Mouse (Mus musculus): ENCODE data around the gene Rangrf. TPM values are rescaled to one million over a fixed set of nuclear protein-coding genes. Genes with fewer than 3 reads are reported as not detected.
"Not testable (repeated sequence)": the region's sequence is repeated elsewhere in the genome, so short reads cannot be mapped to it uniquely, and the experiment has no call there.

The Rangrf gene
- polyA plus RNA-seq, 1 experiment from 2014 or later, result 55.9 TPM

GRCm38 (mm10) chr11:69003592-69003991, 28.6 kb upstream of the Rangrf start:
- no peaks in the 10 kb centered on the region for H3K9me3 ChIP-seq
- H3K27ac ChIP-seq, result no peak overlapping the region
- WGBS, result 53% methylated on average over 4 of the region's 4 CpGs
- peaks cover 26% of the 10 kb centered on the region for H3K36me3 ChIP-seq
- H3K9ac ChIP-seq, result no peak overlapping the region
- no peak overlapping the region for H3K4me2 ChIP-seq
- H3K27me3 ChIP-seq (replicated peaks), result no peaks in the 10 kb centered on the region
- no peak overlapping the region for H3K4me3 ChIP-seq (replicated peaks)
- peaks cover 4% of the 10 kb centered on the region; the same call in 1 of the 2 replicates for H3K4me1 ChIP-seq
- no peak for ATAC-seq (ENCODE audit: insufficient read depth, low FRiP score, low read depth)

GRCm38 (mm10) chr11:69002782-69003181, 27.8 kb upstream of the Rangrf start:
- H3K4me2 ChIP-seq; H3K27me3 ChIP-seq (replicated peaks); H3K4me3 ChIP-seq (replicated peaks); H3K9me3 ChIP-seq; H3K27ac ChIP-seq; ATAC-seq (ENCODE audit: insufficient read depth, low FRiP score, low read depth); H3K4me1 ChIP-seq; H3K9ac ChIP-seq: not testable (repeated sequence)
- WGBS, result 91% methylated on average over 4 of the region's 4 CpGs
- H3K36me3 ChIP-seq, result peaks cover 30% of the 10 kb centered on the region

DNA sequence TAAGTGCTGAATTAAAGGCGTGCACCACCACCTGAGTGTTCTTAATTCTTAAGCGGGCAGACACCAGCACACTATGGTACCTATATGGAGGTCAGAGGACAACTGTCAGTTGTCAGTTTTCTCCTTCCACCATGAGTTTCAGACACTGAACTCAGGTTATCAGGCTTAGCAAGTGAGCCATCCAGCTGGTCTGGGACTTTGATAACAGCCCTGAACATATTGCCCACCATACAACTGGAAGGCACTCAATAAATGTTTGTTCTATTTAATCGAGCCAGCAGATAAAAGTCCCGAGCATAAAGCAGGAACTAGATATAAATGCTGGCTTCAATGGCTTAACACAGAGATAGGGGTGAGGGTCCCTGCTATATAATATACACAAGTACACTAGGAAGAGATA, 22.1 kb upstream of the Rangrf start:
- Histone ChIP-seq H3K27ac (no peak overlapping the region), H3K36me3 (peaks cover 70% of the 10 kb centered on the region), H3K27me3 (replicated peaks) (no peaks in the 10 kb centered on the region), H3K4me3 (replicated peaks) (no peak overlapping the region), H3K9ac (no peak overlapping the region), H3K9me3 (no peaks in the 10 kb centered on the region), H3K4me1 (no peaks in the 10 kb centered on the region), H3K4me2 (no peak overlapping the region)
- ATAC-seq (ENCODE audit: insufficient read depth, low FRiP score, low read depth), result no peak
- 90% methylated on average over 4 of the region's 4 CpGs for WGBS

GRCm38 (mm10) chr11:68994377-68994776, 19.4 kb upstream of the Rangrf start:
- Histone ChIP-seq H3K36me3 (peaks cover 72% of the 10 kb centered on the region), H3K27ac (no peak overlapping the region), H3K9ac (no peak overlapping the region), H3K4me3 (replicated peaks) (no peak overlapping the region), H3K4me1 (no peaks in the 10 kb centered on the region), H3K4me2 (no peak overlapping the region), H3K9me3 (no peaks in the 10 kb centered on the region), H3K27me3 (replicated peaks) (no peaks in the 10 kb centered on the region)
- no peak for ATAC-seq (ENCODE audit: insufficient read depth, low FRiP score, low read depth)
- 91% methylated on average over 3 of the region's 3 CpGs for WGBS

- no peak for ATAC-seq (ENCODE audit: insufficient read depth, low FRiP score, low read depth)
- Histone ChIP-seq H3K9ac (no peak overlapping the region), H3K36me3 (peaks cover 70% of the 10 kb centered on the region), H3K27me3 (replicated peaks) (no peaks in the 10 kb centered on the region), H3K4me3 (replicated peaks) (no peak overlapping the region), H3K4me1 (no peaks in the 10 kb centered on the region), H3K9me3 (no peaks in the 10 kb centered on the region), H3K4me2 (no peak overlapping the region), H3K27ac (no peak overlapping the region)
- WGBS, result 88% methylated on average over 7 of the region's 7 CpGs
Measured at GRCm38 (mm10) chr11:68993122-68993521, 18.1 kb upstream of the Rangrf start.

DNA sequence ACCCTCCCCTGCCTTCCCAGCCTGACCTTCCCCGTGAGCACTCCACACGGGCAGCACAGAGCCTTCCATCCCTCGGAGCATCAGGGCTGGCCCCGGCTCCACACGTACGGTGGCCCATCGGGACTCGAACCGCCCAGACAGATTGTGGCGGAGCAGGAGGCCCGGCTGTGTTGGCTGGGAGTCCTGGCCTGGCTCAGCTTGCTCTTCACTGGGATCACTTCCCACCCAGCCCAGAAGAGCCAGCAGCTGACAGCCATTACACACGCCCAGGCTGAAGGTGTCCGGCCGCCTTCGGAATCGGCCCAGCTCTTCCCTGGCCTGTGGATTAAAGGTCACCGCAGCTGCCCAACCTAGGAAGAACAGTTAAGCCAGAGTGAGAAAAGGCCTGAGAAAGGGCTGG, 13.4 kb upstream of the Rangrf start:
- H3K36me3 ChIP-seq, result peaks cover 51% of the 10 kb centered on the region
- no peaks in the 10 kb centered on the region for H3K9me3 ChIP-seq
- 89% methylated on average over 17 of the region's 17 CpGs for WGBS
- no peak overlapping the region for H3K4me2 ChIP-seq
- no peak overlapping the region for H3K9ac ChIP-seq
- H3K4me3 ChIP-seq (replicated peaks), result no peak overlapping the region
- H3K27ac ChIP-seq, result no peak overlapping the region
- no peak for ATAC-seq (ENCODE audit: insufficient read depth, low FRiP score, low read depth)
- no peaks in the 10 kb centered on the region for H3K4me1 ChIP-seq
- H3K27me3 ChIP-seq (replicated peaks), result no peaks in the 10 kb centered on the region

GRCm38 (mm10) chr11:68987365-68987882, 12.4 kb upstream of the Rangrf start:
- H3K4me2 ChIP-seq, result no peak overlapping the region
- no peak for ATAC-seq (ENCODE audit: insufficient read depth, low FRiP score, low read depth)
- H3K4me1 ChIP-seq, result 0 out of 2 replicates have a peak, but pooled peaks cover 4% of the 10 kb centered on the region
- H3K9me3 ChIP-seq, result no peaks in the 10 kb centered on the region
- WGBS, result 94% methylated on average over 11 of the region's 11 CpGs
- no peak overlapping the region for H3K9ac ChIP-seq
- H3K27ac ChIP-seq, result no peak overlapping the region
- H3K27me3 ChIP-seq (replicated peaks), result no peaks in the 10 kb centered on the region
- no peak overlapping the region for H3K4me3 ChIP-seq (replicated peaks)
- peaks cover 44% of the 10 kb centered on the region for H3K36me3 ChIP-seq

DNA sequence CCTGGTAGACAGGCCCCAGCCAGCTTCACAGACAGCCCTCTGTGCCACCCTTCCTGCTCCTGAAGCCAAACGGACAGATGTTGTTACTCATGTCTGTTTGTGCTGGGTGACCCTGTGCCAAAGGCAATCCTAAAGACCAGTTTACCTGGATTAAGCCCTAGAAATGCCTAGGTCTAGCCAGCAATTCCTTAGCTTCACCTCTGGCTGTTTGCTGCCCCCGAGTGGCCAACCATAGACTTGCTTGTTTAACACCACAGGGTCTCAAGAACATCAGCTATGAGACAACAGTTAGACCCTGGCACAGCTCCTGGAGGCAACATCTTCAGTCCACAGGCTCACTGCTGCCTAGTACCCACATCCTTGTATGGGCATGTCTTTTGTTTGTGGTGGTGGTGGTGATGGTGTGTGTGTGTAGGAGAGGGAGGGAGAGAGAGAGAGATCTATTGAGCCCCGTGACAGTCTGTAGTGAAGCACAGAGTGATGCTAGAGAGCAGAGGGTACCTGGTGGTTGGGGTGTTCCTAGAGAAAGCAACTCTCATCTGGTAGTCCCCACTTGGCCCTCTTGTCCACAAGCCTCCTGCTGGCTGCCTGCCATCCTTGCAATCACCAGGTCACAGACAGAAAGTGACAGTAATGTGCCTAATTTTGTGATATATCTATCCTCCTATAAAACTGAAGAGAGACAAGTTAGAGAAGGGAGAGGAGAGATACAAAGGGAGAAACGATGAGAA, 7.8 kb upstream of the Rangrf start:
- WGBS, result 26% methylated on average over 4 of the region's 4 CpGs
- no peaks in the 10 kb centered on the region for H3K27me3 ChIP-seq (replicated peaks)
- H3K4me3 ChIP-seq (replicated peaks), result no peak overlapping the region
- 0 out of 2 replicates have a peak, but pooled peaks cover 5% of the 10 kb centered on the region for H3K4me1 ChIP-seq
- H3K36me3 ChIP-seq, result peaks cover 11% of the 10 kb centered on the region
- ATAC-seq (ENCODE audit: insufficient read depth, low FRiP score, low read depth), result no peak
- no peak overlapping the region for H3K9ac ChIP-seq
- H3K9me3 ChIP-seq, result no peaks in the 10 kb centered on the region
- no peak overlapping the region for H3K4me2 ChIP-seq
- no peak overlapping the region for H3K27ac ChIP-seq

GRCm38 (mm10) chr11:68980919-68981318, 5.9 kb upstream of the Rangrf start:
- no peak overlapping the region for H3K9ac ChIP-seq
- no peak for ATAC-seq (ENCODE audit: insufficient read depth, low FRiP score, low read depth)
- no peak overlapping the region for H3K4me2 ChIP-seq
- 0 out of 2 replicates have a peak, but pooled peaks cover 5% of the 10 kb centered on the region for H3K4me1 ChIP-seq
- H3K9me3 ChIP-seq, result no peaks in the 10 kb centered on the region
- peaks cover 3% of the 10 kb centered on the region; the same call in 1 of the 2 replicates for H3K36me3 ChIP-seq
- H3K4me3 ChIP-seq (replicated peaks), result no peak overlapping the region
- peak overlapping the region; percentile 52 for H3K27ac ChIP-seq
- H3K27me3 ChIP-seq (replicated peaks), result no peaks in the 10 kb centered on the region
- 63% methylated on average over 3 of the region's 3 CpGs for WGBS

DNA sequence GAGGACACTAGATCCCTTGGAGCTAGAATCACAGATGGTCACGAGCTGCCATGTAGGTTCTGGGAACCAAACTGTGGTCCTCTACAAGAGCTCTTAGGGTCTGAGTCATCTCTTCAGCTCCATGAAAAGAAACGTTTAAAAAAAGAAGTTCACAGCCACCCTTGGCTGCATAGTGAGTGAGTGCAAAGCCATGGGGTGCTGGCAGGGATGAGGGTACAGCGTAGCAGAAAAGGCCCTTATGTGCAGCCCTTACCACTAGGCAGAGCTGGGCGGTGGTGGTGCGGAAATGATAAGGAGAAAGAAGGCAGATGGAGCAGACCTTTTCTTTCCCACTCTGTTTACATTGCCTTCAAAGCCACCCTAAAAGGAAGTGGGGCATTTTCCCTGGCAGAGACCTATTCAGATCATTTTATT, 4.3 kb upstream of the Rangrf start:
- peak; percentile 81 for ATAC-seq (ENCODE audit: insufficient read depth, low FRiP score, low read depth)
- Histone ChIP-seq H3K36me3 (no peaks in the 10 kb centered on the region), H3K4me3 (replicated peaks) (no peak overlapping the region), H3K9me3 (no peaks in the 10 kb centered on the region), H3K9ac (no peak overlapping the region), H3K27me3 (replicated peaks) (no peaks in the 10 kb centered on the region), H3K4me2 (no peak overlapping the region), H3K4me1 (0 out of 2 replicates have a peak, but pooled peaks cover 5% of the 10 kb centered on the region), H3K27ac (peak overlapping the region; percentile 79)
- 36% methylated on average over 5 of the region's 5 CpGs for whole genome bisulfite sequencing

DNA sequence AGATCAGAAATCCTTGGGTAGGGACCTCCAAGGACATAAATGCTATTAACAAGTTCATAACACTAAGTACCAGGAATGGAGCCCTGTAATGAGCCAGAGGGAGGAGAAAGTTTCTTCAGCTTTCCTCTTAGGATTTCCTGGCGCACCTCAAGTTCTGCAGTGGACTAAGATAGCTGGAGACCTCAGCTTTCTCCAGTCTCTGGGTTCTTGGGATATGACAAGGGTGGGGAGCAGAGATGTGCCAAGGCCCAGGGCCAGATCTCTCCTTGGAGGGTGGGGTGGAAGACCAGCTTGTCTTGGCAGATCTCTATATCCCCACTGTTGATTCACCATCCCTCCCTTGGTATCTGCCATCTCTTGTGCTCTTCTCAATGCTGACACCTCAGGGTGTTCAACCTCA, 616 bp upstream of the Rangrf start:
- H3K27me3 ChIP-seq (replicated peaks), result no peaks in the 10 kb centered on the region
- no peaks in the 10 kb centered on the region for H3K36me3 ChIP-seq
- H3K4me1 ChIP-seq, result peaks cover 13% of the 10 kb centered on the region
- no peaks in the 10 kb centered on the region for H3K9me3 ChIP-seq
- H3K27ac ChIP-seq, result no peak overlapping the region
- 94% methylated on average over 1 of the region's 1 CpGs for WGBS
- no peak for ATAC-seq (ENCODE audit: insufficient read depth, low FRiP score, low read depth)
- H3K9ac ChIP-seq, result no peak overlapping the region
- no peak overlapping the region for H3K4me2 ChIP-seq
- H3K4me3 ChIP-seq (replicated peaks), result no peak overlapping the region

DNA sequence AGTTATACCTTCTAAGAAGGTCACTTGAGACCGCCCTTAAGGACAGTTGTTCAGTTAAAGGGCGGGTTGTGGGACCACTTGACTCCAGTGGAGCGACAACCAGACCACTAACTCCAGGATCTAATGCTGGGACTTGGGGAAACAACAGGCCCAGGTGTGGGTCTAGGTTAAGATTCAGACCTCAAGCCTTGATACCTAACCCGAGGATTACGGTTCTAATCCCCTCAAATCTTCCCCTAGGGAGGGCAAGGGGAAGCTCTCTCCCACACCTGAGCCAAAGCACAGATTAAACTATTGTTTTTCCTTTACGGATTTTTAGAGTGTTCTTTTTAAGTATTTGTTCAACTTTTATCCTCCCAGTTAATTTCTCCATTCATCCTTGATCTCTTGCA, 930 bp downstream of the Rangrf start:
- ATAC-seq (ENCODE audit: insufficient read depth, low FRiP score, low read depth), result no peak
- peaks cover 15% of the 10 kb centered on the region for H3K4me1 ChIP-seq
- WGBS, result 35% methylated on average over 6 of the region's 6 CpGs
- no peak overlapping the region for H3K9ac ChIP-seq
- H3K27ac ChIP-seq, result no peak overlapping the region
- H3K4me2 ChIP-seq, result peak overlapping the region; percentile 78
- peak overlapping the region; percentile 45 for H3K4me3 ChIP-seq (replicated peaks)
- no peaks in the 10 kb centered on the region for H3K27me3 ChIP-seq (replicated peaks)
- H3K36me3 ChIP-seq, result no peaks in the 10 kb centered on the region
- no peaks in the 10 kb centered on the region for H3K9me3 ChIP-seq
